Mouse (Mus musculus) ES-Bruce4 (cell line): ENCODE measurements around the gene Exoc3l. TPM values are rescaled to one million over a fixed set of nuclear protein-coding genes. Genes with fewer than 3 reads are reported as not detected.

Source experiments
- H3K27ac ChIP-seq: 2 replicates; pipeline ENCODE4 v1.5.1; 2012; ENCODE audit warnings: low read length, inconsistent platforms; ENCODE audit not compliant: insufficient read depth
- H3K27me3 ChIP-seq: 2 replicates; pipeline ENCODE4 v1.6.1; 2012; ENCODE audit warnings: mild to moderate bottlenecking, low read length, inconsistent platforms; ENCODE audit not compliant: control insufficient read depth, poor library complexity, insufficient read depth, severe bottlenecking
- H3K36me3 ChIP-seq: 2 replicates; pipeline ENCODE4 v1.6.1; 2012; ENCODE audit warnings: inconsistent platforms, mild to moderate bottlenecking, low read length, moderate library complexity; ENCODE audit not compliant: control insufficient read depth, poor library complexity, insufficient read depth, severe bottlenecking
- H3K4me1 ChIP-seq: one replicate; pipeline ENCODE4 v1.8.1; 2011; ENCODE audit warnings: low read length; ENCODE audit not compliant: control insufficient read depth, insufficient read depth
- H3K4me3 ChIP-seq: 2 replicates; pipeline ENCODE4 v1.5.1; 2011; ENCODE audit warnings: low read depth, mild to moderate bottlenecking, low read length
- H3K9ac ChIP-seq: 2 replicates; pipeline ENCODE4 v1.6.1; 2012; ENCODE audit warnings: low read depth, mild to moderate bottlenecking, inconsistent platforms; ENCODE audit not compliant: poor library complexity, severe bottlenecking
- H3K9me3 ChIP-seq: replicated peaks from 2 replicates; pipeline ENCODE4 v1.6.1; 2012; ENCODE audit warnings: mild to moderate bottlenecking, low read length, inconsistent platforms; ENCODE audit not compliant: control insufficient read depth, poor library complexity, insufficient read depth, severe bottlenecking
- CTCF ChIP-seq: IDR thresholded peaks from one replicate; pipeline ENCODE4 v1.8.1; 2011; ENCODE audit warnings: low read depth, low read length
- EP300 ChIP-seq: IDR thresholded peaks from 2 replicates; pipeline ENCODE4 v1.6.1; 2011; ENCODE audit warnings: low read depth, low read length; ENCODE audit not compliant: insufficient read depth
- POLR2A ChIP-seq: IDR thresholded peaks from one replicate; pipeline ENCODE4 v1.8.1; 2011; ENCODE audit warnings: low read length; ENCODE audit not compliant: insufficient read depth
- polyA plus RNA-seq: library from polyadenylated mRNA; stranded (reverse); fragments of >200 nt; gene quantifications from 2 replicates; pipeline ENCODE4 v1.2.4, GENCODE M21; 2011; ENCODE audit warnings: low read depth; ENCODE audit not compliant: missing spikeins, insufficient read depth, insufficient read length

Exoc3l gene
- polyA plus RNA-seq, 1 experiment = 2.3 TPM

- Histone ChIP-seq H3K36me3 (peaks cover 43% of the 10 kb centered on the region), H3K27me3 (no peaks in the 10 kb centered on the region), H3K9ac (peak within 1 kb of the TSS; percentile 62), H3K9me3 (no peaks in the 10 kb centered on the region), H3K27ac (peak within 1 kb of the TSS; percentile 75), H3K4me3 (peak within 1 kb of the TSS; percentile 78), H3K4me1 (peaks cover 3% of the 10 kb centered on the region)
- TF ChIP-seq CTCF (no peak), POLR2A (no peak), EP300 (peak; percentile 71; the same call in 1 of the 2 replicates)
Observed at GRCm38 (mm10) chr8:105305211-105306145, 9.6 kb upstream of the Exoc3l start, which contains the start of gene Elmo3. TSS of gene Elmo3 (plus strand) at chr8:105305601.

- Histone ChIP-seq H3K27ac (peak overlapping the region; percentile 75), H3K4me1 (peaks cover 3% of the 10 kb centered on the region), H3K27me3 (no peaks in the 10 kb centered on the region), H3K4me3 (no peak overlapping the region), H3K9me3 (no peaks in the 10 kb centered on the region), H3K9ac (no peak overlapping the region; the same call in 1 of the 2 replicates), H3K36me3 (peaks cover 53% of the 10 kb centered on the region)
- TF ChIP-seq CTCF (no peak), POLR2A (no peak), EP300 (no peak)
Observed at GRCm38 (mm10) chr8:105304325-105305210, 8.7 kb upstream of the Exoc3l start.

- no peak overlapping the region for H3K9ac ChIP-seq
- H3K27me3 ChIP-seq = no peaks in the 10 kb centered on the region
- TF ChIP-seq CTCF = no peak
- TF ChIP-seq EP300 = no peak
- no peak for TF ChIP-seq POLR2A
- H3K4me1 ChIP-seq = peaks cover 3% of the 10 kb centered on the region
- H3K4me3 ChIP-seq = no peak overlapping the region
- H3K36me3 ChIP-seq = peaks cover 58% of the 10 kb centered on the region
- H3K27ac ChIP-seq = peak overlapping the region; percentile 75
- H3K9me3 ChIP-seq = no peaks in the 10 kb centered on the region
Observed at GRCm38 (mm10) chr8:105303874-105304273, 8.0 kb upstream of the Exoc3l start.

- peak overlapping the region; percentile 75 for H3K27ac ChIP-seq
- no peaks in the 10 kb centered on the region for H3K9me3 ChIP-seq
- TF ChIP-seq CTCF (no peak), POLR2A (no peak), EP300 (no peak)
- no peak overlapping the region for H3K9ac ChIP-seq
- no peak overlapping the region for H3K4me3 ChIP-seq
- H3K4me1 ChIP-seq = peaks cover 5% of the 10 kb centered on the region
- no peaks in the 10 kb centered on the region for H3K27me3 ChIP-seq
- H3K36me3 ChIP-seq = peaks cover 60% of the 10 kb centered on the region
Observed at GRCm38 (mm10) chr8:105303396-105303795, 7.5 kb upstream of the Exoc3l start.

- no peak overlapping the region for H3K4me3 ChIP-seq
- H3K9ac ChIP-seq = no peak overlapping the region
- TF ChIP-seq EP300 (no peak), CTCF (no peak), POLR2A (no peak)
- no peak overlapping the region for H3K27ac ChIP-seq
- no peaks in the 10 kb centered on the region for H3K9me3 ChIP-seq
- H3K27me3 ChIP-seq = no peaks in the 10 kb centered on the region
- peaks cover 9% of the 10 kb centered on the region for H3K4me1 ChIP-seq
- peaks cover 54% of the 10 kb centered on the region for H3K36me3 ChIP-seq
Observed at GRCm38 (mm10) chr8:105299962-105300361, 4.1 kb upstream of the Exoc3l start.
